Mouse (Mus musculus) midbrain, embryonic 11.5 days (tissue): ENCODE measurements around the gene Ctbp2. TPM values are rescaled to one million over a fixed set of nuclear protein-coding genes. Genes with fewer than 3 reads are reported as not detected.

Experiments
- ATAC-seq: fragments of 200-750 bp; cut with Nextera tagmentation; 2 replicates; pipeline ENCODE4 v1.8.0; 2017; ENCODE audit warnings: moderate TSS enrichment, moderate library complexity; ENCODE audit not compliant: low FRiP score
- DNase-seq: peaks from one replicate; pipeline ENCODE4 v3.0.0; 2015; ENCODE audit warnings: low spot score; ENCODE audit errors: missing footprints
- H3K27ac ChIP-seq: fragments of 300-500 bp; sonication (generic); 2 replicates; pipeline ENCODE4 v1.5.1; 2014; ENCODE audit warnings: low read depth, low read length
- H3K27me3 ChIP-seq: fragments of 300-500 bp; sonication (generic); 2 replicates; pipeline ENCODE4 v1.6.1; 2014; ENCODE audit warnings: mild to moderate bottlenecking, low read length, moderate library complexity, mixed read lengths; ENCODE audit not compliant: control insufficient read depth, insufficient read depth
- H3K36me3 ChIP-seq: fragments of 300-500 bp; sonication (generic); 2 replicates; pipeline ENCODE4 v1.6.1; 2014; ENCODE audit warnings: mild to moderate bottlenecking, low read length, moderate library complexity, mixed read lengths; ENCODE audit not compliant: control insufficient read depth, insufficient read depth
- H3K4me1 ChIP-seq: fragments of 300-500 bp; sonication (generic); 2 replicates; pipeline ENCODE4 v1.6.1; 2014; ENCODE audit warnings: low read length; ENCODE audit not compliant: control insufficient read depth, insufficient read depth
- H3K4me2 ChIP-seq: fragments of 300-500 bp; sonication (generic); 2 replicates; pipeline ENCODE4 v1.6.1; 2014; ENCODE audit warnings: mild to moderate bottlenecking, moderate library complexity
- H3K4me3 ChIP-seq: fragments of 300-500 bp; sonication (generic); 2 replicates; pipeline ENCODE4 v1.5.1; 2014; ENCODE audit warnings: low read depth, low read length
- H3K9ac ChIP-seq: fragments of 300-500 bp; sonication (generic); 2 replicates; pipeline ENCODE4 v1.6.1; 2014; ENCODE audit warnings: low read length
- H3K9me3 ChIP-seq: fragments of 300-500 bp; sonication (generic); 2 replicates; pipeline ENCODE4 v1.6.1; 2016; ENCODE audit warnings: low read length; ENCODE audit not compliant: control insufficient read depth
- WGBS: fragments of 180-500 bp; shearing (Covaris S2); extraction: QIAGEN DNeasy Blood & Tissue Kit; methylation state at CpG from one replicate; pipeline ENCODE4 v1.1.7; 2014; 5-methylcytosine and 5-hydroxymethylcytosine counted together
- polyA plus RNA-seq: library from polyadenylated mRNA; unstranded; fragments of >200 nt; fragmentation: Nextera tagmentation; extraction: Ambion mirVana; gene quantifications from 2 replicates; pipeline ENCODE4 v1.2.1, GENCODE M21; 2014

Ctbp2 gene
- polyA plus RNA-seq, 1 experiment from 2014 or later = 131 TPM

- 92% methylated on average over 3 of the region's 3 CpGs for WGBS
- DNase-seq = no peak
- no peak for ATAC-seq
- Histone ChIP-seq H3K9me3 (no peaks in the 10 kb centered on the region), H3K4me2 (no peak overlapping the region), H3K36me3 (peaks cover 11% of the 10 kb centered on the region; the same call in 1 of the 2 replicates), H3K9ac (no peak overlapping the region), H3K4me3 (no peak overlapping the region), H3K27ac (no peak overlapping the region), H3K4me1 (no peaks in the 10 kb centered on the region), H3K27me3 (no peaks in the 10 kb centered on the region)
Measured at GRCm38 (mm10) chr7:133001388-133001787, 122.8 kb downstream of the Ctbp2 start.

- ATAC-seq = no peak
- no peaks in the 10 kb centered on the region for H3K27me3 ChIP-seq
- no peak overlapping the region for H3K9ac ChIP-seq
- H3K4me2 ChIP-seq = no peak overlapping the region
- H3K4me3 ChIP-seq = no peak overlapping the region
- H3K9me3 ChIP-seq = no peaks in the 10 kb centered on the region
- H3K27ac ChIP-seq = no peak overlapping the region
- H3K4me1 ChIP-seq = no peaks in the 10 kb centered on the region
- no peak for DNase-seq
- 98% methylated on average over 11 of the region's 11 CpGs for WGBS
- H3K36me3 ChIP-seq = peaks cover 19% of the 10 kb centered on the region; the same call in 1 of the 2 replicates
Measured at GRCm38 (mm10) chr7:132999061-132999460, 125.1 kb downstream of the Ctbp2 start.

- no peak for DNase-seq
- ATAC-seq = no peak
Measured at GRCm38 (mm10) chr7:132998639-132999038, 125.5 kb downstream of the Ctbp2 start.

GRCm38 (mm10) chr7:132996391-132996790 lies 127.8 kb downstream of the Ctbp2 start:
- Histone ChIP-seq H3K36me3 (peaks cover 19% of the 10 kb centered on the region), H3K4me3 (no peak overlapping the region), H3K9ac (no peak overlapping the region), H3K4me2 (no peak overlapping the region), H3K27me3 (no peaks in the 10 kb centered on the region), H3K27ac (no peak overlapping the region), H3K9me3 (no peaks in the 10 kb centered on the region), H3K4me1 (no peaks in the 10 kb centered on the region)
- 0 out of 2 replicates have a peak, but pooled peaks have one; percentile 27 for ATAC-seq
- no peak for DNase-seq
- WGBS = 91% methylated on average over 5 of the region's 5 CpGs

More at GRCm38 (mm10) chr7:132998639-132999038, 125.5 kb downstream of the Ctbp2 start:
- H3K27me3 ChIP-seq = no peaks in the 10 kb centered on the region
- H3K9me3 ChIP-seq = no peaks in the 10 kb centered on the region
- 97% methylated on average over 12 of the region's 12 CpGs for WGBS
- H3K4me2 ChIP-seq = no peak overlapping the region
- H3K4me1 ChIP-seq = no peaks in the 10 kb centered on the region
- no peak overlapping the region for H3K27ac ChIP-seq
- no peak overlapping the region for H3K4me3 ChIP-seq
- no peak overlapping the region for H3K9ac ChIP-seq
- peaks cover 19% of the 10 kb centered on the region; the same call in 1 of the 2 replicates for H3K36me3 ChIP-seq

- Histone ChIP-seq H3K4me2 (no peak overlapping the region), H3K9me3 (no peaks in the 10 kb centered on the region), H3K27me3 (no peaks in the 10 kb centered on the region), H3K27ac (no peak overlapping the region), H3K36me3 (peaks cover 28% of the 10 kb centered on the region), H3K4me1 (no peaks in the 10 kb centered on the region), H3K4me3 (no peak overlapping the region), H3K9ac (no peak overlapping the region)
- DNase-seq = no peak
- ATAC-seq = no peak
- WGBS = 80% methylated on average over 6 of the region's 6 CpGs
Measured at GRCm38 (mm10) chr7:132994628-132995191, 129.4 kb downstream of the Ctbp2 start.

- Histone ChIP-seq H3K4me1 (no peaks in the 10 kb centered on the region), H3K27me3 (no peaks in the 10 kb centered on the region), H3K4me2 (no peak overlapping the region), H3K27ac (no peak overlapping the region), H3K9me3 (no peaks in the 10 kb centered on the region), H3K4me3 (no peak overlapping the region), H3K9ac (no peak overlapping the region), H3K36me3 (peaks cover 33% of the 10 kb centered on the region)
- DNase-seq = no peak
- WGBS = 90% methylated on average over 8 of the region's 8 CpGs
- ATAC-seq = no peak
Measured at GRCm38 (mm10) chr7:132994120-132994519, 130.0 kb downstream of the Ctbp2 start.

GRCm38 (mm10) chr7:132992967-132993615 lies 131.1 kb downstream of the Ctbp2 start:
- no peak overlapping the region for H3K27ac ChIP-seq
- ATAC-seq = no peak
- 91% methylated on average over 9 of the region's 9 CpGs for WGBS
- H3K9me3 ChIP-seq = no peaks in the 10 kb centered on the region
- no peak for DNase-seq
- H3K4me1 ChIP-seq = no peaks in the 10 kb centered on the region
- no peak overlapping the region for H3K4me3 ChIP-seq
- H3K36me3 ChIP-seq = peaks cover 27% of the 10 kb centered on the region
- no peak overlapping the region for H3K4me2 ChIP-seq
- H3K27me3 ChIP-seq = no peaks in the 10 kb centered on the region
- H3K9ac ChIP-seq = no peak overlapping the region

- Histone ChIP-seq H3K4me2 (no peak overlapping the region), H3K27me3 (no peaks in the 10 kb centered on the region), H3K27ac (no peak overlapping the region), H3K9ac (no peak overlapping the region), H3K4me3 (no peak overlapping the region), H3K9me3 (no peaks in the 10 kb centered on the region), H3K4me1 (no peaks in the 10 kb centered on the region), H3K36me3 (peaks cover 21% of the 10 kb centered on the region)
- ATAC-seq (no peak), DNase-seq (no peak)
- 93% methylated on average over 14 of the region's 14 CpGs for WGBS
Measured at GRCm38 (mm10) chr7:132991240-132991900, 132.8 kb downstream of the Ctbp2 start.

- Histone ChIP-seq H3K9me3 (no peaks in the 10 kb centered on the region), H3K9ac (no peak overlapping the region), H3K4me2 (no peak overlapping the region), H3K4me1 (no peaks in the 10 kb centered on the region), H3K4me3 (no peak overlapping the region), H3K36me3 (peaks cover 18% of the 10 kb centered on the region), H3K27ac (no peak overlapping the region), H3K27me3 (no peaks in the 10 kb centered on the region)
- ATAC-seq = no peak
- DNase-seq = no peak
- 91% methylated on average over 5 of the region's 5 CpGs for WGBS
Measured at GRCm38 (mm10) chr7:132989839-132990238, 134.3 kb downstream of the Ctbp2 start.
